Mouse (Mus musculus): Measurements from ENCODE around the gene Skap1. TPM values are rescaled to one million over a fixed set of nuclear protein-coding genes. Genes with fewer than 3 reads are reported as not detected.

Skap1 gene
- polyA plus RNA-seq, 1 experiment from 2014 or later: 0.87 TPM

- WGBS: 71% methylated on average over 7 of the region's 7 CpGs
- Histone ChIP-seq H3K27me3 (replicated peaks; ENCODE audit: control insufficient read depth, insufficient read depth, low read length) (no peaks in the 10 kb centered on the region), H3K36me3 (ENCODE audit: control insufficient read depth, insufficient read depth, low read length) (peaks cover 26% of the 10 kb centered on the region), H3K4me3 (ENCODE audit: low read depth, low read length) (no peak overlapping the region), H3K4me2 (ENCODE audit: low read length) (no peak overlapping the region), H3K27ac (ENCODE audit: low read depth) (no peak overlapping the region; the same call in 1 of the 2 replicates), H3K4me1 (replicated peaks; ENCODE audit: control insufficient read depth, insufficient read depth, low read length) (no peaks in the 10 kb centered on the region; the same call in 1 of the 2 replicates), H3K9ac (ENCODE audit: low read length) (no peak overlapping the region), H3K9me3 (ENCODE audit: control insufficient read depth, low read length) (no peaks in the 10 kb centered on the region)
- DNase-seq (ENCODE audit: low spot score) (no peak), ATAC-seq (replicated peaks; ENCODE audit: low FRiP score, low TSS enrichment, low read depth) (no peak)
Measured at GRCm38 (mm10) chr11:96765645-96766044, 301.3 kb downstream of the Skap1 start.

- DNase-seq (ENCODE audit: low spot score): no peak
- H3K9ac ChIP-seq (ENCODE audit: low read length): no peak overlapping the region
- H3K36me3 ChIP-seq (ENCODE audit: control insufficient read depth, insufficient read depth, low read length): peaks cover 33% of the 10 kb centered on the region
- no peak overlapping the region for H3K4me2 ChIP-seq (ENCODE audit: low read length)
- 79% methylated on average over 12 of the region's 12 CpGs for WGBS
- H3K4me1 ChIP-seq (replicated peaks; ENCODE audit: control insufficient read depth, insufficient read depth, low read length): no peaks in the 10 kb centered on the region; the same call in 1 of the 2 replicates
- no peaks in the 10 kb centered on the region for H3K27me3 ChIP-seq (replicated peaks; ENCODE audit: control insufficient read depth, insufficient read depth, low read length)
- H3K27ac ChIP-seq (ENCODE audit: low read depth): no peak overlapping the region
- H3K4me3 ChIP-seq (ENCODE audit: low read depth, low read length): no peak overlapping the region
- no peaks in the 10 kb centered on the region for H3K9me3 ChIP-seq (ENCODE audit: control insufficient read depth, low read length)
- ATAC-seq (replicated peaks; ENCODE audit: low FRiP score, low TSS enrichment, low read depth): no peak
Measured at GRCm38 (mm10) chr11:96766555-96766954, 302.2 kb downstream of the Skap1 start.

DNA sequence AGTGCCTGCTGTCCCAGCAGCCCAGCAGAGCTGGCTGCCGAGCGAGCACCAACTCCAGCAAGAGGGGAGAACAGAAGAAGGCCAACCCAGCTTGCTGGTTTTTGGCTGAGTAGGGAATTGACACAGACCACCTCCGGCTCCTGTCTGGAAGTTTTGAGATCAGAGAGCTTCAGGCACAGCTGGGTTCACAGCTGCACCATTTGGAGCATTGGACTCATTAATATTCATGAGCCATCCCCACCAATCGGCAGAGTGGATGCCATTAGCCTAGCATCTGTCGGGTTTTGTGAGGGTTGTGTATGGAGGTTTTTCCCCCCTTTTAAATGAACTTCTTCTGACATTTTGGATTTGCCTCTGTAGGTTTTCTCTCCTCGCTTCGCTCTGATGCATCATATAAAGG lies 302.7 kb downstream of the Skap1 start:
- DNase-seq (ENCODE audit: low spot score): no peak
- no peak overlapping the region for H3K27ac ChIP-seq (ENCODE audit: low read depth)
- H3K4me1 ChIP-seq (replicated peaks; ENCODE audit: control insufficient read depth, insufficient read depth, low read length): no peaks in the 10 kb centered on the region; the same call in 1 of the 2 replicates
- H3K27me3 ChIP-seq (replicated peaks; ENCODE audit: control insufficient read depth, insufficient read depth, low read length): no peaks in the 10 kb centered on the region
- no peak for ATAC-seq (replicated peaks; ENCODE audit: low FRiP score, low TSS enrichment, low read depth)
- H3K9ac ChIP-seq (ENCODE audit: low read length): no peak overlapping the region
- 59% methylated on average over 7 of the region's 7 CpGs for WGBS
- H3K4me3 ChIP-seq (ENCODE audit: low read depth, low read length): no peak overlapping the region
- no peaks in the 10 kb centered on the region for H3K9me3 ChIP-seq (ENCODE audit: control insufficient read depth, low read length)
- H3K4me2 ChIP-seq (ENCODE audit: low read length): no peak overlapping the region
- H3K36me3 ChIP-seq (ENCODE audit: control insufficient read depth, insufficient read depth, low read length): peaks cover 38% of the 10 kb centered on the region

DNA sequence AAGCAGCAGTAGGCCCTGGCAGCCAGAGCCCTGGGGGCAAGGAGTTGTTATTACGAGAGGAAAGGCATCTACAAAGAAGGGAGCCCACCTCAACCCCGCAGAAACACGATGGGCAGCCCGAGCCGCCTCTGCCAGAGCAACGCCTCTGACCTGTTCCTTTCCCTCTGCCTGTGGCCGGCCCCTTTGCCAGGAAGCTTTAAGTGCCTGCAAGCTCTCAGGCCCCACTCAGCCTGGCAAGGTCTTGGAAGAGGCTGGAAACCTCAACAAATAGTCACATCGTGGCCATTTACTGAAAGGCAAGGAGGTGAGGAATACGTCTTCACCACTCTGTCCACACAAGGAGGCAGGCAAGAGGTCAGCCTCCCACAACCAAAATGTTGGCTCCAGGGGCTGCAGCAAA lies 303.8 kb downstream of the Skap1 start:
- WGBS: 66% methylated on average over 9 of the region's 9 CpGs
- Histone ChIP-seq H3K9ac (ENCODE audit: low read length) (no peak overlapping the region), H3K9me3 (ENCODE audit: control insufficient read depth, low read length) (no peaks in the 10 kb centered on the region), H3K36me3 (ENCODE audit: control insufficient read depth, insufficient read depth, low read length) (peaks cover 49% of the 10 kb centered on the region), H3K4me3 (ENCODE audit: low read depth, low read length) (no peak overlapping the region), H3K4me1 (replicated peaks; ENCODE audit: control insufficient read depth, insufficient read depth, low read length) (no peaks in the 10 kb centered on the region; the same call in 1 of the 2 replicates), H3K4me2 (ENCODE audit: low read length) (no peak overlapping the region), H3K27me3 (replicated peaks; ENCODE audit: control insufficient read depth, insufficient read depth, low read length) (no peaks in the 10 kb centered on the region), H3K27ac (ENCODE audit: low read depth) (no peak overlapping the region)
- ATAC-seq (replicated peaks; ENCODE audit: low FRiP score, low TSS enrichment, low read depth): no peak
- no peak for DNase-seq (ENCODE audit: low spot score)

GRCm38 (mm10) chr11:96771274-96771975 lies 307.0 kb downstream of the Skap1 start:
- Histone ChIP-seq H3K27ac (ENCODE audit: low read depth) (no peak overlapping the region), H3K4me3 (ENCODE audit: low read depth, low read length) (no peak overlapping the region), H3K9ac (ENCODE audit: low read length) (no peak overlapping the region), H3K27me3 (replicated peaks; ENCODE audit: control insufficient read depth, insufficient read depth, low read length) (no peaks in the 10 kb centered on the region), H3K4me2 (ENCODE audit: low read length) (no peak overlapping the region), H3K4me1 (replicated peaks; ENCODE audit: control insufficient read depth, insufficient read depth, low read length) (no peaks in the 10 kb centered on the region; the same call in 1 of the 2 replicates), H3K36me3 (ENCODE audit: control insufficient read depth, insufficient read depth, low read length) (peaks cover 61% of the 10 kb centered on the region), H3K9me3 (ENCODE audit: control insufficient read depth, low read length) (no peaks in the 10 kb centered on the region)
- DNase-seq (ENCODE audit: low spot score): no peak
- WGBS: 96% methylated on average over 9 of the region's 9 CpGs
- ATAC-seq (replicated peaks; ENCODE audit: low FRiP score, low TSS enrichment, low read depth): no peak

DNA sequence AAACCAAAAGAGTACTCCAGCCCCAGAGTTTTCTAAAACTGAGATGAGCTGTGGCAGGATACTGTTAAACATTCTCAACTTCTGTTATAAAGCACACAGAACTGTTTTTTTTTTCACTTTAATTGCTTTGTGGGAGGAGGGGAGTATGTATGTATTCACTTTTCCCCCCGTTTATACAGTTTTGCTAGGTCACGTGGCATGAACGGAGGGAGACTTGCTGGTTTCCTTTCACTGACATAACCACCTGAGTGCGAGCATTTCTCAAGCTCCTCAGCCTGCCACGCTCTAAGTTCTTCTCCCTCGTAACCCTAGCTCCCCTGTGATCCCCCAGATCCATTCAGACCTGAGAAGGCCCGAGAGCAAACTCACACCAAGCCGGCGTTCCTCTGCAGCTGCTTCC lies 308.0 kb downstream of the Skap1 start:
- H3K4me2 ChIP-seq (ENCODE audit: low read length): no peak overlapping the region
- no peak for ATAC-seq (replicated peaks; ENCODE audit: low FRiP score, low TSS enrichment, low read depth)
- peaks cover 61% of the 10 kb centered on the region for H3K36me3 ChIP-seq (ENCODE audit: control insufficient read depth, insufficient read depth, low read length)
- H3K4me1 ChIP-seq (replicated peaks; ENCODE audit: control insufficient read depth, insufficient read depth, low read length): no peaks in the 10 kb centered on the region; the same call in 1 of the 2 replicates
- H3K9me3 ChIP-seq (ENCODE audit: control insufficient read depth, low read length): no peaks in the 10 kb centered on the region
- WGBS: 88% methylated on average over 9 of the region's 9 CpGs
- no peak overlapping the region for H3K4me3 ChIP-seq (ENCODE audit: low read depth, low read length)
- H3K27me3 ChIP-seq (replicated peaks; ENCODE audit: control insufficient read depth, insufficient read depth, low read length): no peaks in the 10 kb centered on the region
- no peak overlapping the region for H3K27ac ChIP-seq (ENCODE audit: low read depth)
- no peak overlapping the region for H3K9ac ChIP-seq (ENCODE audit: low read length)
- DNase-seq (ENCODE audit: low spot score): no peak

DNA sequence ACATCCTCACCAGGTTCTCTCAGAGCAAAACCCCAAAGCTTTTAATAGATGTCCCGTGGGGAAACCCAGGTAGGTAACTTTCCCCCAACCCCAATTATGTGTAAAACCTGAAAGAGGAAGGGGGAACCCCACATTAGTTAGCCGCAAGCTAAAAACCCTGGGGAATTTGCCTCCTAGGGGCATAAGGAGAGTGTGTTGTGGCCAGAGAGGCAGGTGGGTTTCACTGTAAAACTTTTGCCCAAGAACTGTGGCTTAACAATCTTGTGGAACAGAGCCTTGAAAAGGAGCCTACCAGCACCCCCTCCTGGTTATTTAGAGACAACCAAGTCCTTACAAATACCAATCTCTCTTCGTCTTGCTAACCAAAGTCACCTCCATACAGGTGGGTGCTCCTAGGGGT lies 310.1 kb downstream of the Skap1 start:
- Histone ChIP-seq H3K9me3 (ENCODE audit: control insufficient read depth, low read length) (no peaks in the 10 kb centered on the region), H3K27me3 (replicated peaks; ENCODE audit: control insufficient read depth, insufficient read depth, low read length) (no peaks in the 10 kb centered on the region)

GRCm38 (mm10) chr11:96775063-96775462 lies 310.7 kb downstream of the Skap1 start:
- H3K36me3 ChIP-seq (ENCODE audit: control insufficient read depth, insufficient read depth, low read length): peaks cover 40% of the 10 kb centered on the region
- H3K4me2 ChIP-seq (ENCODE audit: low read length): no peak overlapping the region
- no peak for ATAC-seq (replicated peaks; ENCODE audit: low FRiP score, low TSS enrichment, low read depth)
- no peaks in the 10 kb centered on the region for H3K27me3 ChIP-seq (replicated peaks; ENCODE audit: control insufficient read depth, insufficient read depth, low read length)
- H3K27ac ChIP-seq (ENCODE audit: low read depth): no peak overlapping the region
- no peaks in the 10 kb centered on the region; the same call in 1 of the 2 replicates for H3K4me1 ChIP-seq (replicated peaks; ENCODE audit: control insufficient read depth, insufficient read depth, low read length)
- no peaks in the 10 kb centered on the region for H3K9me3 ChIP-seq (ENCODE audit: control insufficient read depth, low read length)
- 87% methylated on average over 8 of the region's 8 CpGs for WGBS
- no peak overlapping the region for H3K9ac ChIP-seq (ENCODE audit: low read length)
- no peak overlapping the region for H3K4me3 ChIP-seq (ENCODE audit: low read depth, low read length)
- DNase-seq (ENCODE audit: low spot score): no peak

More for the DNA sequence above, 310.1 kb downstream of the Skap1 start:
- Histone ChIP-seq H3K36me3 (ENCODE audit: control insufficient read depth, insufficient read depth, low read length) (peaks cover 46% of the 10 kb centered on the region), H3K4me1 (replicated peaks; ENCODE audit: control insufficient read depth, insufficient read depth, low read length) (no peaks in the 10 kb centered on the region; the same call in 1 of the 2 replicates), H3K4me3 (ENCODE audit: low read depth, low read length) (no peak overlapping the region), H3K4me2 (ENCODE audit: low read length) (no peak overlapping the region), H3K27ac (ENCODE audit: low read depth) (no peak overlapping the region), H3K9ac (ENCODE audit: low read length) (no peak overlapping the region)
- no peak for ATAC-seq (replicated peaks; ENCODE audit: low FRiP score, low TSS enrichment, low read depth)
- 81% methylated on average over 3 of the region's 3 CpGs for WGBS
- no peak for DNase-seq (ENCODE audit: low spot score)

GRCm38 (mm10) chr11:96775665-96776064 lies 311.3 kb downstream of the Skap1 start:
- H3K27ac ChIP-seq (ENCODE audit: low read depth): no peak overlapping the region
- ATAC-seq (replicated peaks; ENCODE audit: low FRiP score, low TSS enrichment, low read depth): no peak
- no peaks in the 10 kb centered on the region for H3K27me3 ChIP-seq (replicated peaks; ENCODE audit: control insufficient read depth, insufficient read depth, low read length)
- H3K9me3 ChIP-seq (ENCODE audit: control insufficient read depth, low read length): no peaks in the 10 kb centered on the region
- H3K9ac ChIP-seq (ENCODE audit: low read length): no peak overlapping the region
- WGBS: 81% methylated on average over 7 of the region's 7 CpGs
- no peak overlapping the region for H3K4me2 ChIP-seq (ENCODE audit: low read length)
- H3K36me3 ChIP-seq (ENCODE audit: control insufficient read depth, insufficient read depth, low read length): peaks cover 35% of the 10 kb centered on the region
- no peaks in the 10 kb centered on the region; the same call in 1 of the 2 replicates for H3K4me1 ChIP-seq (replicated peaks; ENCODE audit: control insufficient read depth, insufficient read depth, low read length)
- H3K4me3 ChIP-seq (ENCODE audit: low read depth, low read length): no peak overlapping the region
- DNase-seq (ENCODE audit: low spot score): no peak
